Mouse (Mus musculus): ENCODE measurements around the gene Nhsl1. TPM values are rescaled to one million over a fixed set of nuclear protein-coding genes. Genes with fewer than 3 reads are reported as not detected.

Gene Nhsl1
- 10 to 100 TPM; 22.0 to 24.3 TPM for total RNA-seq (2021)
- long read RNA-seq, experiment 1, full-length matches to known transcripts = 1 of 9 reads
- long read RNA-seq, experiment 1, partial matches to known transcripts = 4 of 9 reads
- long read RNA-seq, experiment 1, other reads (novel, unspliced or antisense) = 4 of 9 reads
- long read RNA-seq, experiment 2, partial matches to known transcripts = 10 of 14 reads
- long read RNA-seq, experiment 2, other reads (novel, unspliced or antisense) = 4 of 14 reads

DNA sequence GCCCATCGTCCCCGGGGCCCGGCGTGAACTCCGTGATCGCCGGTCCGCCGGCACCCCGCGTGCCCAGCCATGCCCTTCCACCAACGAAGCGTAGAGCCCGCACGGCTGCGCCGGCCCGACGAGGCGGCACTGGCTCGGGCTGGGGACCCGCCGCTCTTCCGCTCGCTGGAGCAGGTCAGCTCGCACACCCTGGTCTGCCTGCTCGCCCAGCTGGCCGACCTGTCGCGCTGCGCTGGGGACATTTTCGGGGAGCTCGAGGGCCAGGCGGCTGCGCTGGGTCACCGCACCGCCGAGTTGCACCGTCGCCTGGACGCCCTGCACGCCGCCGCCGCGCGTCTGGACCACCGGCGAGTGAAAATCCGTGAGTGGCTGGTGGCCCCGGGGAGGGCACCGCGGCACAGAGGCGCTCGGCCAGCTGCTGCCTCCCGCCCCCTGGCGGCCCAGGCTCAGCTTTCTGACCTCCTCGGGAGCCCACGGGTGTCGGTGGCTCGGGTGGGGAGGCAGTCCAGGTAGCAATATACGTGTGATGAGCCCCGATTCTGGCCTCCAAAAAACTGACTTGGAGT is at the start of gene Nhsl1:
Gene Nhsl1 (plus strand): TSS at position 70 of the 566 bp plus-strand sequence.
- peak; percentile 54 to 65 for DNase-seq (ENCODE audit: low spot score in 2 of 2)

- DNase-seq (ENCODE audit: low spot score in 2 of 2) = no peak
Observed at GRCm38 (mm10) chr10:18276090-18276734, 42.6 kb upstream of the Nhsl1 start.

- no peak for DNase-seq (ENCODE audit: low spot score in 2 of 2)
Observed at GRCm38 (mm10) chr10:18283991-18284390, 34.8 kb upstream of the Nhsl1 start.

GRCm38 (mm10) chr10:18289512-18289911 is 29.3 kb upstream of the Nhsl1 start:
- DNase-seq (ENCODE audit: low spot score in 2 of 2) = no peak

GRCm38 (mm10) chr10:18305106-18305505 is 13.7 kb upstream of the Nhsl1 start:
- no peak for DNase-seq (ENCODE audit: low spot score in 2 of 2)

DNA sequence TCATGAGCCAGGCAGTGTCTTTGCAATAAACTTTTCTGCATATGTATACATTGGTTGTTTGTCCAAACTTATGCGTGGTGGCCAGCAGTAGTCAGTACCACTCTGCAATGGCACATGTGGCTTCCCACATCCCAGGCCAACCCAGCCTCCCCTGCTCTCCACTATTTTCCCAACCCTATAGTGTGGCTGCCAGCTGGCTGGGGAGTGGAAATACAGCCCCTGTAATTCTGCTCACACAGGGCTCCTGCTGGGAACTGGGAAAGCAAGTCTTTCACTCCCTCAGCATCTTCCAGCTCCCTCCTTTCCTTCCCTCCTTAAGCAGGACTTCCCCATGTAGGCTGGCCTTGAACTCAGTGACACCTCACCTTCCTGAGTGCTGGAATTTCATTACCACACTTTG is 3.7 kb upstream of the Nhsl1 start:
- DNase-seq (ENCODE audit: low spot score in 2 of 2) = no peak

GRCm38 (mm10) chr10:18317521-18317920 is 1.3 kb upstream of the Nhsl1 start:
- DNase-seq (ENCODE audit: low spot score in 2 of 2) = no peak

DNA sequence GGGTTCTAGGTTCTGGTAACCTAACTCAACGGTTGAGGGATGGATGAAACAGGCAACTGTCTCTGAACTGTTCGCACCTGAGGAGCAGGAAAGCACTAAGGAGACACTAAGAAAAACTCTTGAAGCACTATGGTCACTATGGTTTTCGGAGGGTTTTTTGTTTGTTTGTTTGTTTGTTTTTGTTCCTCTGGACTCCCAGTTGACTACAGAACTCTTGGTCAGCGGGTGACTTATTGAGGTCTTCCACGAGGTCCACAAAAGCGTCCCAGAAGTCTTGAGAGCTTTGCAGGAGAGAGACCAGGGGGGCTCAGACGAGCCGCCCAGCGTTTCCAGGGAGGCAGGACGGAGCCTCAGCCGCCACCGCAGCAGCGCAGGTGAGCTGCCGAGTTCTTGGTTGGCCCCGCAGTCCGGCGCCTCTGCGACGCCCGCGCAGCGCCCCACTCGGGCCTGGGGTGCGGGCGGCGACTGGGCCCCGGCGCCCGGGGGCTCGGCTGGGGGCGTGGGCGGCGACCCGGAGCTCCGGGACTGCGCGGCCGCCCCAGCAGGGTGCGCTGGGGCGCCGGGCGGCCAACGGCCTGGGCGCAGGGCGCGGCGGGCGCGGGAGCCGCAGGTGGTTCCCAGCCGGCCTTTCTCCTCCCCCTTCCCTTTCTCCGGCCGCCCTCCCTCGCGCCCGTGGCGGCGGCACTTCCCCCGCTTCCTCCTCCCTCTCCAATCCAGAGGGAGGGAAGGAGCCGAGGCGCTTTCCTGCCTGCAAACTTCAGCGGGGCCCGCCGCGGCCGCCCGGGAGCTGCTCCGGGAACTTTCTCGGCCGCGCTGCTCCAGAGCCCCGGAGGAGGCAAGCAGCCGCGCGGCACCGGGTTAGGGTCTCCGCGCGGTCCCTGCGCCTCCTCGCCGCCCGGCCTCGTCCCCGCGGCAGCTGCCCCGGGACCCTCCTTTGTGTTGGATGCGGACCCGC is 547 bp upstream of the Nhsl1 start:
- peak; percentile 39 to 54 for DNase-seq (ENCODE audit: low spot score in 2 of 2)

- DNase-seq (ENCODE audit: low spot score in 2 of 2) = no peak
Observed at GRCm38 (mm10) chr10:18319691-18320090, 906 bp downstream of the Nhsl1 start.

- no peak for DNase-seq (ENCODE audit: low spot score in 2 of 2)
Observed at GRCm38 (mm10) chr10:18321861-18322260, 3.1 kb downstream of the Nhsl1 start.

GRCm38 (mm10) chr10:18323701-18324100 is 4.9 kb downstream of the Nhsl1 start:
- DNase-seq (ENCODE audit: low spot score in 2 of 2) = no peak

DNA sequence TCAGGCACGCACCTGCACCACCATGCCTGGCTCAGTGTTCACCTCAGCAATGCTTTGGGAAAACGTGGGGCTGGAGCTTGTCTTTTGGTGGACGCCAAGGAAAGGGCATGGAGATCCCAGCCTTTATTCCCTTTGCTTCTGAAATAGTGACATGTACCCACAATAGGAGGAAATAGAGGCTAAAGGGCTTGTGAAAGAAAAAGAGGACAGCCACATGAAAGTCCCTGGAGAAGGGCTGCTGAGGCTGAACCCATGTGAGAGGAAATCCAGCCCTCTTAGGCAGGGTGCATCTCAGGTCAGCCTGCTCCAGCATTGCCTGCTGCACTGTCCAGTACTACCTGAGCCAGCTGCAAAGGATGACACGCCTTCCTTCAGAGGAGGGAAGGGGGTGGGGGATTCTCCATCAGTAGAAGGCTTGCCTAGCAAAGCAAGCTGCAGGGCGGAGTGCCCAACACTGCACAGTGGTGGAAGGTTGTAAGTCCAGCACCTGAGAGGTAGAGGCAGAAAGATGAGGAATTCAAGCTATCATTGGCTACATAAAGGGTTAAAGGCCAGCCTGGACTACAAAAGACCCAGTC is 9.6 kb downstream of the Nhsl1 start:
- DNase-seq (ENCODE audit: low spot score in 2 of 2) = no peak

- peak in 1 of 2 experiments; percentile 40 for DNase-seq (ENCODE audit: low spot score in 2 of 2)
Observed at GRCm38 (mm10) chr10:18329096-18330038, 10.6 kb downstream of the Nhsl1 start.

- no peak for DNase-seq (ENCODE audit: low spot score in 2 of 2)
Observed at GRCm38 (mm10) chr10:18330445-18330844, 11.7 kb downstream of the Nhsl1 start.

- DNase-seq (ENCODE audit: low spot score in 2 of 2) = no peak
Observed at GRCm38 (mm10) chr10:18333575-18333974, 14.8 kb downstream of the Nhsl1 start.

- DNase-seq (ENCODE audit: low spot score in 2 of 2) = no peak
Observed at GRCm38 (mm10) chr10:18334176-18334575, 15.4 kb downstream of the Nhsl1 start.

- DNase-seq (ENCODE audit: low spot score in 2 of 2) = no peak
Observed at GRCm38 (mm10) chr10:18334734-18335133, 15.9 kb downstream of the Nhsl1 start.

GRCm38 (mm10) chr10:18337725-18338124 is 18.9 kb downstream of the Nhsl1 start:
- DNase-seq (ENCODE audit: low spot score in 2 of 2) = no peak

DNA sequence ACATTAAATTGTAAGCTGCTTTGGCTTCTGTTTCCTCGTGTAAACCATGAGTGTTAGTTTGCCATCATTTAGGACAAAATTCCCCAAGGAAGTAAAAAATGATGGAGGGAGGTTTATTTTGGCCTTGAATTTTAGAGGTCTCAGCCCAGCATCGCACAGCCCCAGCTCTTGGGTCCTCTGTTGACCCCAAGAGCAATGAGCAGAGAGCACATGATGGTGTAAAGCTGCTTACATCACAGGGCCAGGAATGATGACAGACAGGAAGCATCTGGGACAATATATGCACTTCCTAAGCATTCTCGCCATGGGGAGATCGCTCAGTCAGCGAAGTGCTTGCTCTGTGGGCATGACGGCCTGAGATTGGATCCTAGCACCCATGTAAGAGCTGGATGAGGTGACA is 20.6 kb downstream of the Nhsl1 start:
- DNase-seq (ENCODE audit: low spot score in 2 of 2) = no peak

DNA sequence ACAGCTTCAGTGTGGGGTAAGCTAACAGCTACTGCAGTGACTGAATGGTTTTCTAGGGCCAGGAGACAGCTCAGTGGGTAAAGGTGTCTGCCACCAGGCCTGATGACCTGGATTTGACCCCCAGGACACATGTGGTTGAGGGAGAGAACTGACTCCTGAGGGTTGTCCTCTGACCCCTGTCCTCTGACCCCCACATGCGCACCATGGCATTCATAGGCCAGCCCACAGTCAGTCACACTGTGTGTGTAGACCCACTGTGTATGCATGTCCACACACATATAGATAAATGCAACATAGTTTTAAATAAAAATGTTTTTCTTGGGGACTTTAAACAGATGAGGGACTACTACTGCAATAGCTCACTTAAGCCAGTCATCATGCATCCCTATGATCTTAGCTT is 22.1 kb downstream of the Nhsl1 start:
- no peak for DNase-seq (ENCODE audit: low spot score in 2 of 2)

Measured in gastrocnemius, postnatal 4 days (tissue).